Mouse (Mus musculus) retina, embryonic 14.5 days (tissue): ENCODE measurements at regions not wholly inside any gene's neighbourhood (a gene's known extent, or its start where the extent isn't known, plus 50 kb on each side); places are given as distances from the start of the nearest gene placed in this dataset.
A peak's percentile ranks its signal among the peaks of the same experiment; 100 is the strongest.

Experiments used
- DNase-seq: peaks from one replicate; pipeline ENCODE4 v3.0.0-alpha.2; 2015; ENCODE audit warnings: low spot score

DNA sequence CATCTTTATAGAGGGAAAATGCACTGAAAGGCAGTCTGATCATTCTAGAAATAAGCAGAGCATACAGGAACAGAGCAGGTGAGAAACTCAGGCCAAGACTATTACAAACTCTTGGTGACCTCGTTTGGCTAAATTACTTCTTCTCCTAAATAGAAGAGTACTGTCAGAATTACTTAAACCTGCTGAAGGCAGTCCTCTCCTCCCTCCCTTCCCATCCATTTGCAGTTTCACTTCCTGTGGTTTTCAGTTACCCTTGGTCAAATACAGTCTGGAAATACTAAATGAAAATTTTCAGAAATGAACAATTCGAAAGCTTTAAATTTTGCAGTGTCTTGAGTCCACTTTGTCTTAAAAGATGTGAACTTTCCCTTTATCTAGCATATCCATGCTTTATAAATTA is 135.8 kb downstream of the Rnd3 start:
- no peak for DNase-seq

DNA sequence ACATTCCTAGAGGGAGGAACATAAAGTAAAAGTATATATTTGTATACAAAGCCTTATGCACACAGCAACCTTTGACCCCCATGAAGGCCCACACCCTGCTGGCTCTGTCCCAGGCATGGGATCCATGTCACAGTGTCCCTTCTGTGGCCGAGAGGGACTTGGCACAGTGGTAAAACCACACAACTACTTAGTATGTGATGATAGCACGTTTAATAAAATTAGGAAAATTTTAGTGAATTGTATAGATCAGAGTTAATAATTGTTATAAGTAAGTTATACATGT is 140.7 kb downstream of the Rnd3 start:
- no peak for DNase-seq

DNA sequence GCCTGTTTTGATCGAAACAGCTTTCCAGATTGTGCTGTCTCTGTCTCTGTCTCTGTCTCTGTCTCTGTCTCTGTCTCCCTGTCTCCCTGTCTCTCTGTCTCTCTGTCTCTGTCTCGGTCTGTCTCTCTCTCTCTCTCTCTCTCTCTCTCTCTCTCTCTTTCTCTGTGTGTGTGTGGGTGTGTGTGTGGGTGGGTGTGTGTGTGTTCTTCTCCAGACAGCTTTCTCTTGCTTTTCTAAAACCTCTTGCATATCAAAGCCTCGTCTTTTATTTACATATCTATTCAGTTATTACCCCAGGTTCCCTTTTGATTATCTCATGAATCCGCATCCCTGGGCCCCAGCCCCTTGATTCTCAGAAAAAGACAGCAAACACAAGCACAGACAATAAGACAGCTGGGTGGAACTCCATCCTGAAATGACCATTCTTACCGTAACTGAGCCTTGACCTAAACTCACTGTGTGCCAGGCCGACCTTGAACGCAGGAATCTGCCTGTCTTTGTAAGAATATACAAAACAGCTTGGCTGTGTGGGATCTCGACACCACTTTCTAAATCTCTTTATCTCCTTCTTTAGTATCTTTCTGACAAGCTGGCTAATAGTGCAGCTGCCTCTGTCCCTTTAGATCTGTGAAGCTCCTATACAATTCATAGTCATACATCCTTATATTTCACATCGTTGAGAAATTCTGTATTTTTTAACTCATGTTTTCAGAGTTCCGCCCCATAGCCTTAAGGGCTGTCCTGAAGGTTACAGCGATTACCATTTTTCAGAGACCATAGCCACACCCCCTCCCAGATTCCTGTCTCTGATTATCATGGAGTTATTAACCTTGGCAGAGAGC is 141.3 kb downstream of the Rnd3 start:
- DNase-seq = no peak

DNA sequence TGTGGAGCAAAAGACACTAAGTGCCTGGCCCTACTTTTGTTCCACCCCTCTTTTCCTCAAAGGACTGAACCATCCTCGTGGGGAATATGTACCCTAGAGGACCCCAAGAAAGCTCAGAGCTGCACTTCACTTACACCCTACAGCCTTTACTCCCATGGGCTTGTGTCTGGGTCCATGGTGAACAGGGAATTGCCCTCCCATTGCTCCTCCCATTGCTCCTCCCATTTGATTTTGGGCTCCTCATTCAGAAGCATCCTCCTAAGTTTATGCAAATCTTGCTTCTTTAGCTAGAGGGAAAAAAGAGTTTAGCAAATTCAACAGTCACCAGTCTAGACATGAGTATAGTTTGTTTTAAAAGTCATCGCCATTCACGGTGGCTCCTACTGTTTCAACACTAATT is 142.1 kb downstream of the Rnd3 start:
- no peak for DNase-seq

DNA sequence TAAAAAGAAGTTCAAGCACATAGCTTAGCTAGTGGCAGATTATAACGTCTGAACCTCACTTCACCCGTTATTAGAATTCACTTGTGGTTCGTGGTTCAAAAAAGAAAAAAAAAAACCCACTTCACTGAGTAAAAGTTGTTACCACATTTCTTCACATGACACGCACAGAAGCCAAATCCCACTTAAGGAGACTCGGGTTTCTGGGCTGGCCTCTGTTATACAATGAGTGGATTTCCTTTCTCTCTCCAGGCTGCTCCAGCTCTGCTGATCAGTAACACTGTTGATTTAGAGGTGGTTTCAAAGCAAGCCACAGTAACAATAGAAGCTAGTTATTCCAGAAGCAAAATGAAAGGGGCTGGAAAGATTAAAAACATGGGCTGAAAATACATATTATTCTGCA is 147.4 kb downstream of the Rnd3 start:
- DNase-seq = no peak

DNA sequence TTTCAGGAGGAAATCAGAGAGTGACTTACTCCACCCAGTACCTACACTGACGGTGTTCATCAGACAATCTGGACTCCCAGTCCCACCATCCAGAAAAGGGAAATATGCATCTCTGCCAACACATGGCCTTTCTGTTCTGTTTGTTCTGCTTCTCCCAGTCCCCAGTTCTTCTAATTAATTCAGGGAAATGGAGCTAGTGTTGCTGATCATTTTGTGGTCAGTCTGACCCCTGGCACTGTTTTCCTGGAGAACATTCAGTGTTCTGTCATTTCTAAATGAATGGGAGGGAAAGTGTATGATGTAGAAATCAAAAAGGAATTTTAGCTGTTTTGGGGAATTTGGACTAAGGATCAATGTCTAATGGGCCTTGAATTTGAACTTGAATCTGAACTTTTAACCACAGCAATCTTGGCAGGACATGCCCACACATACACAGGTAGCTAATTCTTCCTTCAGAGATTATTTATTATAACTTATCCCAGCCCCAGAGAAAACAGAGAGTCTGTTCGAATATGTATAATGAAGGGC is 165.0 kb downstream of the Rnd3 start:
- DNase-seq = no peak

DNA sequence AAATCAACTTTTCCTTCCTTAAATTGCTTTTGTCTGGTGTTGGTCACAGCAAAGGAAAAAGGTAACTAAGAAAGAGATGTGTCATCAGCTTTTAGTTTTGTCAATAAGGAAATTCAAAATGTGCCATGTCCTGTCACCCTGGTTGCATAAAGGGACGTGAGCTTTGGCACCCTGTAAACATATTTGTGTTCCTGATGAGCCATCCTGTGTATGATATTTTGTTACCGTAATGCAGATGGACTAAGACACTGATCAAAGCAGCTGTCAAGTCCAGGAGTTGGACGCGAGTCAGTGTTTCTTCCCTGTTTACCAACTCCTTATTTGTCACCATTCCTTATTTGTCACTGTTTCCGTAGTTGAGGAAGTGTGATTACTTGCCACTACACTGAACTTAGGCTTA is 166.3 kb downstream of the Rnd3 start:
- DNase-seq = no peak

DNA sequence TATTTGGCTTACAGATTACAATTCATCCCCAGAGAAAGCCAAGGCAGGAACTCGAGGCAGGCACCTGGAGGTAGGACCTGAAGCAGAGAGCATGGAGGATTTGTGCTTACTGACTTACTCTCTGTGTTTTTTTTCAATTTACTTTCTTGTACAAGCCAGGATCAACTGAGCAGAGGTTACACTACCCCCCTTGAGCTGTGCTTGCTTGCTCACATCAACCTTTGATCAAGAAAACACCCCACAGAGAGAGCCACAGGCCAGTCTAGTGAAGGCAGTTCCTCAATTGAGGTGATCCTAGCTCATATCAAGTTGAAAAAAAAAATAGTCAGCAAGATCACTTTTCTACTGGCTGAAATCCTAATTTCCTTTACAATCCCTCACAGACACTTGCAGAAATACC is 170.6 kb downstream of the Rnd3 start:
- no peak for DNase-seq

DNA sequence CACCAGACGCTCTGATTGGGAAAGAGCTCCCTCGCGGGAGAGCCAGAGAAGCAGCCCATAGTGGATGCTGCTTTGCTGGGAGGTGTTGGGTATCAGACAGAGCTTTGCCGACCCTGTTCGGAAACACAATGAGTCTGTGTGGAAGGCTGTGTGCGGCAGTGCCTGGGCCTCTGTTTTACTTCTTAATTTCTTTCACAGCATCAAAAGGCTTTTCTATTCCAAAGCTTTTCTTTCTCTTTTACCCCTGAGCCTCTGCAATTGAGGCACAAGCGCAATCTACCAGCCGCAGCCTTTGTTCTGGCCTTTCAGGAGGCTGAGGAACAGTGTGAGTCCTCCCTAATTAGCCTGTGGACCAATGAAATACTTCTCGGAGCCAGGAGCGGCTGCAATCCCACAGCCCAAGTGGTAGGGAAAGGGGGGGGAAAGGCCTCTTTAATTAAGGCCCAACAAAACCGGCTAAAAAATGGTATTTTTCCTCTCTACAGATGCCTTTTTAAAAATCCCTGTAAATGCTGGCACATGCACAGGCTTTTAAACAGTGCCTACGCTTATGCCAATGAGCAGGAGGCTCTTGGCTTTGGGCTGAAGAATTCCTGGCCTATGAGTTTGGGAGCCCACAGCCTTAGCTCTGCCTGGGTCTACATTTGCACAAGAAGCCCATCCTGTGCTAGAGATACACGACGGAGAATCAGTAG is 177.6 kb downstream of the Rnd3 start:
- peak; percentile 76 for DNase-seq

DNA sequence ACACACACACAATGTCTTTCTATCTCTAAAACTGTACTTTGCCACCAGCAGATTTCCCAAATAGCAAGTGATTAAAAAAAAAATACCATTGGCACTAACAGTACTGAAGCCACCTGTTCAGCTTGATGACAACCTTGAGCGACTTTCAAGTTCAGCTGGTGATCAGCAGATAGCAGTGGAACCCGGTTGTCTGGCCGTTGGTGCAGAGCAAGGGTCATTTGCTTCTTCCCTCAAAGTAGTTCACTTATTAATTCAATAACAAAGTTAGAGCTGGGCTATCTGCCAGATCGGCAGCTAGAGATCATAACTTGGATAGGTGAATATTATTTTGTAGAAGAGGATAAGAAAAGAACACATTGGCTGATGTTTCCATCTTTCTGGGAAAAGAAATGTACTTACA is 180.5 kb downstream of the Rnd3 start:
- no peak for DNase-seq

DNA sequence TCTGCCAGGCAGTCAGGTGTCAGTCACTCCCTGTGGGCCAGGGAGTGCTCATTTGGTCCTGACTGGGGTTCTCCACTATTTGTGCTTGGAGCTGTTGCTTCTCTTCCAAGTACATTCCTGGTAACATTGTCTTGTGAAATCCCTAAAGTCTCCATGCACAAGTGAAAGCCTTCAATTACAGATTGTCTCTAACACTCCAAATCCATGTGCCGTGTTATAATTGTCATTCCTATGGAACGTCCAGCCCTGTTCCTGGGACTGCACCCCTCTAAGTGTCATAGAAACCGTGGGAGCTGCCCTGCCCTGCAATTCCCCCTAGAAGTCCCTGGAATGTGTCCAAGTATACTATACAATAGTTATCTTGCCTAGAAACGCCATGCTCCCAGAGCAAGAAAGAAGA is 181.1 kb downstream of the Rnd3 start:
- DNase-seq = no peak

DNA sequence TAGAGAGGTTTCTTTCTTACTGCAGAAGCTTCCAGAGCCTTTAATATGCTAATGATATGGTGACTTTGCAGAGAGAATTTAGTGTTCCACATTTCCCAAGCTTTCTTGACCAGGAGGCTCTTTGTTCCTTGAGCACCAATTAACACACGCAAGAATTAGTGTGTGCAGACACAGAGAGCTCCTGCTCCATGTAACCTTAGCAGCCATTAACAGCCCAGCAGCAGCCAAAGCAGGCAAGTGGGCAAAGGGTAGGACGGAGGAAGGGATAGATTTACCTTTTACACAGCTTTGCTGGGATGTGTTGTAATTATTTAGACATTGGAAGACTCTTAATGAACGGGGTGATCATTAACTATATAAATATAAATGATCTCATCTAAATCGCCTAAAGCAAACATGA is 181.8 kb downstream of the Rnd3 start:
- peak; percentile 19 for DNase-seq

DNA sequence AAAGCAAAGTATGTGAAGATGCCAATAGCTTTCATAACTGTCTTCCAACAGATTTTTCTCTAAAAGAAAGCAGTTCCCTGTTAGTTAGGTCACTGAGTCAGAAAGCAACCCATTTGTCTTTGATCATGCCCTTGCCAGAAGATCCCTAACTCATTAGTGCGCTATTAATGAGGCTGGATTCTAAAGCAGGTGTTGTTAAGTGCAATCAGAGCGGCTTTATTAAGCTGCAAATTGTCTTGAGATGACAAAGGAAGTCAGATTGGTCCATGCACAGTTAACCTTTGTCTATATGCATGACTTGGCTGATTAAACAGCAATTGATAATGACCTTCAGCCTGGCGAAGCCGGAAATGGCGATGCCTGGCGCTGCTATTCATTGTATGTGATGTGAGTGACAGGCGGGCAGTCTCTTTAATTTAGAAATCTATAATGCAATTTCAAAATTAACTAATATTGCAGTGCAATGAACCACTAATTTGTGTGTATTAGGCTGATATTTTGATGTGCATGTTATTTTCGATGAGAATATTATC is 183.4 kb downstream of the Rnd3 start:
- DNase-seq = peak; percentile 81

DNA sequence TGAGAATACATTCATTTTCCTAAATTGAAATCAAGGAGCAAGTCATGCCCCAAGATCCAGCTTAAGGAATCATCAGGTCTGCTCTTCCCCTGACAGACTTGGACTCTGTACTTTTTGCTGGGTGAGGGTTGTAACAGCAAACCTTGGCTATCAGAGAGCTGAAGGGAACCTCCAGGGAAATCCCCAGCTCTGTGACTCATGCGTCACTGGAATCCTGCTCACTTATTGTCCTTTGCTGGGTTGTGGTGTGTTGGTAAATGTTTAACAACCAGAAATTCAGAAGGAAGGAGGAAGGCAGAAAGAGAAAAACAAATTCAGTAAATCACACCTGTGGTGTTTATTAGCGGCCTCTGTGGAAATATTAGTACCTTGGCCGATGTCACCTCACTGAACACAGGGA is 184.8 kb downstream of the Rnd3 start:
- no peak for DNase-seq

DNA sequence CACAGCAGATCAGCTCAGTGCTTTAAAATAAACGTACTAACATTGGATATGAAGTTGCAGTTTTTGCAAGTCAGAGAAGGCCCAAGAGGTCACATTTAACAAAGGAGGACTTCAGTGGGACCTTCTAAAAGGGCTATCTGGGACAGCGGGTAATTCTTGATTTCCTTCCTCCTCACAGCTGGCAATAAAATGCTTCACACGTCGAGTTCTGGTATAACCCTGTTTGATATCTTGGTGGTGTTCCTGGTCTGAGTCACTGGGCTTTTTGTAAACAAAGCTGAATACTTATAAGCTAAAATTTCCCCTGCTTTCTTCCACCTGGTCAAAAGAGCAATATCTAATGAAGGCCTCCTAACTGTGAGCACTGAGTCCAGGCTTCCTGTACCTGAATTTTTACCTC is 187.9 kb downstream of the Rnd3 start:
- no peak for DNase-seq

DNA sequence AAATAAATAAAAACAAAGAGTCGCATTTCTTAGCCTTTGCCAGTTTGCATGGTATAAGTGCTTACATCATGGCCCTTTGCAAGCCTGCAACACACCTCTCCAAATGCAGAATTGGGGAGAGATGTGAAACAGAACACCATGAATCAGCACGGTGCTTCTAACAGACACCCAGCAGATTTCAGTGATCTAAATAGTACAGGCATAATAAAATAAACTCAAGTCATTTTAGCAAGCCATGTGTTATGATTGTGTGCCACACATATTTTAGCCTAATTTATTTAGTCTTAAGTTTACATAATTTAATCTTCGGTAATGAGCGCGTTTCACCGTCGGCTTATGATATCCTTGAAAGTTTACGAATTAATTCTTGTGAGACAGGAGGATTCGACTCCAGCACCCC is 189.6 kb downstream of the Rnd3 start:
- no peak for DNase-seq

DNA sequence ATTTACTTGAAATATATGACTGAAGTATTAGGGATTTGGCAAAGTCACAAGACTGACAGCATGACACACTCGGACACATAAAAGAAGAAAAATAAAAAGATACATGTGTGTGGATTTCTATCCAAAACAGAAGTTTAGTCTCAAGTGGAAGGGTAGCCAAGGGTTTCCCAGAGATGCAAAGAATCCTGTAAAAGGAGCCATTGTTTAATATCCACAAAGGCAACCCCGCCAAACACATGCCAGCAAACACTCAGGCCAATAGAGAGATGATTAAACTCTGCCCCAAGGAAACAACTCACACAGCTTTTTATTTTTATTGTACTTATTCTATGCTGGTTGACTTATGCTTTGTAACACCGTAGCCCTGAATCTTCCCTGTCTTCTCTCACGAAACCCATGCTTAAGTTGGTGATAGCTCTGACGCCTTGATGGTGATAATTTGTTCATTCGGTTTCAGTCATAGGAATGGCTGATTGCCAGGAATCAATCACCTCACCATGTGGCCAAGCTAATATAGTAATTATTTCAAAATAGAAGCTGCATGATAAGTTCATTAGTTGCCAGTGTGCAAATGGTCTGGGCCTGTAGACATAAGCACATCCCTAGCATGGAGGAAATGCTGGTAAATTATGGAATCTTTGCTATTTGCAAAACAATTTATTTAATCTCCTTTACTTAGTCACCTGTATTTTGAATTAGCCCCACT is 194.4 kb downstream of the Rnd3 start:
- DNase-seq = no peak

DNA sequence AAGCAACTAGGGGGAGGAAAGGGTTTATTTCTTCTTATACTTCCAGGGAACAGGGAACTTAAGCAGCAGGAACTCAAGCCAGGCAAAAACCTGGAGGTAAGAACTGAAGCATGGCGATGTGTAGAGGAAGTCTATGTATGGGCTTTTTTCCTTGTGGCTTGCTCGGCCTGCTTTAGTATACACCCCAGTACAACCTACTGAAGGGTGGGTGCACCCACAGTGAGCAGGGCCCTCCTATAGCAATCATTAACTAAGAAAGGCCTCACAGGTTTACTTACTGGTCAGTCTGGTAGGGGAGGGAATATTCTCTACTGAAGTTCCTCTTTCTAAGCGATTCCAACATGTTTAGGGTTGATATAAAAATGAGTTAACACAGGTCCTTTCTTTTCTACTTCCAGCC is 197.9 kb downstream of the Rnd3 start:
- no peak for DNase-seq

DNA sequence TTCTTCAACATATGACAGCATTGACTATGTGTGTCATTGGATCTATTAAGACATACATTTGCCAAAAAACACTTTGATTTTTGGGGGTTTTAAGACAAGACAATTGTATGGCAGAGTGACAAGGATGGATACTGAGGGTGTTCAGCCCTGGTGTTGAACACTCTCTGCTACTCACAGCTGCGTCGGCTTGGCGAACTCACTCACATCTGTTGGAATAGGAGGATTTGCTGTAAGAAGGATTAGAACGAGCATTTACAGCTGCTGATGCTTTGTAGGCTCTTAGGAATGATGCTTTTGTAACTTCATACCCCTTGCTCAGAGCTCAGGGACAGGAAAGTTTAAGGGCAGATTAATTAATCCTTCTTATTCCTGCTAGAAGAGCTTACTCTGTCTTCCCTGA is 199.2 kb downstream of the Rnd3 start:
- no peak for DNase-seq

DNA sequence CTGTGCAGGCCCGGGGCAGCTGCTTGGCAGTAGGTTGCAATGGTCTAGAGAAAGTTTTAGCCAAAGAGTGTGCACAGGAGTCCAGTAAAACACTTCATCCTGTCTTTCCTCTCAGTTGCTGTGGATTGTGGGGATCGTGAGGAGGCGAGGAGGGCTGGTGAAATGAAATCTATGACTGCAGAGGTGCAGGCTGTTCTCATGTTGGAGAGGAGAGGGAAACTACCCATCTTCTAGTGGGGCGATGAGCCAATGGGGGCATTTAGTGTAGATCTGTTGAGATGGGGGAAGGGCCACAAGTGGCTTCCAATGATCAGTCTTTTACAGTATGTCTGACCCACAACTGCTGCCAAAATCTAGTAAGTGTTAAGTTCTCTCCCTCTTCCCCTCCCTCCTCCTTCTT is 203.4 kb downstream of the Rnd3 start:
- DNase-seq = no peak

DNA sequence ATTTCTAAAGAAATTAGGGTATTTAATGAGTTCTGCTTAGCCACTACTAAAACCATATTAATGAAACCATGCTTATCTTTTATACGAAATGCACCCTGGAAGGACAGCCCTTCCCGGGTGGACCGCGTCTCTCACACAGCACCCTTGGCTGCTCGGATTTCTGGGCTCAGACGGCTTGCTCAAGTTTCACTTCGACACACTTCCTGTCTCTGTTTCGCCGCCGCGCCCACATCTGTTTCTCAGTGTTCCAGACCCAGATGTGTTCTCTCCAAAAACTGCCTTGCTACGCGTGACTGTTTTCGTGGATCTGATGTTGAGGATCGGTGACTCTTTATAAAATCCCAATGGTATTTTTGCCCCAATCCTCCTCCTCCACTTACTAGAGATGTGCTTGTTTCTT is 205.7 kb downstream of the Rnd3 start:
- no peak for DNase-seq

DNA sequence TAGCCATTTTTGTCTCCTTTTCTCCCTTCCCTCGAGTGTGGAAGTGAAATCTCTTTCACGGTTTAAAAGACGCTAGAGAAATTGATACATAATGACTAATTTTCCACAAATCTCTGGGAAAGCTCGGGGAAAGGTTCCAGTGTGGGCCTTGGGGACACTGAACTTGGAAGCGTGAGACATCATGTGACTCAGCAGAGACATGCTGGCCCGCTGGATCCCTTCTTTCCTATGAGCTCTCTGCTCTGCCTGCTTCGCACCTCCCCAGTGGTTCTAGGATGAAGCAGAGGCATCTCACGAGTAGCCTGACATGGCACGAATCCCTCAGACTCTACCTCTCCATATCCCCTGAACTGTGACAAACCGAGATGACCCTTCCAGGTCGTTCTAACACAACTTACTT is 206.2 kb downstream of the Rnd3 start:
- no peak for DNase-seq

DNA sequence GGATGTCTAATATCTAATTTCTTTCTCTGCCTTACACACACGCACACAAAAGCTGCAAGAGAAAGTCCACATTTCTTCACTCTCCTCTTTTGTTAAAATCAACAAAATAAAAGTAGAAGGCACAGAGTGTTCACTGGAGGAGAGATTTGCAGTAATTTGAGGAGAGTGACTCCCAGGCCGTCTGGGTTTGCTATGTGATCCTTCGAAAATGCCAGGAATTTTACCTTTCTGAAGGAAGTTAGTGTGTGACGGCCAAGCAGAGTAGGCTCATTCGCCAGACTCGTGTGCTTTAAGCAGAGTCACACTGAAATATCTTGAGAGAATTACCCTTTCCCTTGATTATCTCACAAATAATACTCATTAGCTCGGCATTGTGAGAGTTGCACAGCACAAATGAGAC is 216.0 kb downstream of the Rnd3 start:
- DNase-seq = no peak
